ENCODE assay signal across 9 mouse cellular contexts in the genomic region with DNA sequence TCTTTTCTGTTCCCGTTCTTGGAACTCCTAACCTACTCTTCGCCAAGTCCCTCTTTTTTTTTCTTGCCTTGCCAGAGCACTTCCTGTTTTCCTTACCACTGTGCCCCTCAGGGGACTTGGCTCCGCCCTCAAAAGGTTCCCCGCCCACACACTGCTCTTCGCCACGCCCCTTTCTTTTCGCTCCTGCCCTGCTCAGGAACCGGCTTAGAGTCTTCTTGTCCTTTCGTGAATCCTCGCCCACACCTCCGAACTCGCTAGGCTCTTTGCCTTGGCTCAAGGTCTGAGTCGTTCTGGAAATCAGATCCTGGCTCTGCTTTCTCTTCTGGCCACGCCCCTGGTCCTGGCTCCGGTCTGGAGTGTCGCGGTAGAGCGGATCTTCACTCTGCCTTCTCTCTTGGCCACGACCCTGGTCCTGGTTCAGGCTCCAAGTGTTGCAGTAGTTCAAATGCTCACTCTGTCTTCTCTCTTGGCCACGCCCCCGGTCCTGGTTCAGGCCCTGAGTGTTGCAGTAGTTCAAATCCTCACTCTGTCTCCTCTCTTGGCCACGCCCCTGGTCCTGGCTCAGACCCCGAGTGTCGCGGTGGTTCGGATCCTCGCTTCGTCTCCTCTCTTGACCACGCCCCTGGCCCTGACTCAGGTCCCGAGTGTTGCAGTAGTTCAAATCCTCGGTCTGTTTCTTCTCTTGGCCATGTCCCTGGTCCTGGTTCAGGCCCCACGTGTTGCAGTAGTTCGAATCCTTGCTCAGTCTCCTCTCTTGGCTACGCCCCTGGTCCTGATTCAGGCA. TPM values are rescaled to one million over a fixed set of nuclear protein-coding genes. Genes with fewer than 3 reads are reported as not detected.
DNase-seq lines count a peak whose midpoint lies in the region; ATAC-seq and TF ChIP-seq lines count a peak whose summit lies in the region.
"Had no signal": no experiment of that assay in that cellular context is flagged by ENCODE, and none has a peak within 500 bp of the region (broad histone marks: within the 10 kb centered on the region; RNA-seq: fewer than 3 reads in every experiment).

No protein-coding gene starts in this region.

- H3K27me3 ChIP-seq in C2C12 (ENCODE audit: control insufficient read depth, insufficient read depth, insufficient read length), result no peaks in the 10 kb centered on the region
- H3K27me3 ChIP-seq in heart, embryonic 10.5 days (ENCODE audit: insufficient read depth, poor library complexity, severe bottlenecking), result peaks cover 21% of the 10 kb centered on the region
- H3K27me3 ChIP-seq in kidney, embryonic 15.5 days, result no peaks in the 10 kb centered on the region
- 0 out of 2 replicates have a peak, but pooled peaks cover 10% of the 10 kb centered on the region for H3K27me3 ChIP-seq in liver, embryonic 12.5 days (replicated peaks)
- H3K27me3 ChIP-seq in testis, adult 2 months (ENCODE audit: control insufficient read depth, insufficient read depth, low read length), result no peaks in the 10 kb centered on the region

- TF ChIP-seq CTCF in C2C12 (IDR thresholded peaks at IDR 0.05; ENCODE audit: control insufficient read depth, insufficient read depth, insufficient read length), result no peak
- no peak for TF ChIP-seq CTCF in embryonic fibroblast, embryonic 13.5 days (IDR thresholded peaks at IDR 0.05; ENCODE audit: borderline replicate concordance, insufficient read depth, low read length)
- no peak for TF ChIP-seq CTCF in testis, adult 2 months (IDR thresholded peaks at IDR 0.05; ENCODE audit: control insufficient read depth, insufficient read depth, insufficient replicate concordance, low read depth, low read length)

- no peaks in the 10 kb centered on the region for H3K4me1 ChIP-seq in embryonic fibroblast, embryonic 13.5 days (ENCODE audit: control insufficient read depth, insufficient read depth, low read length)
- peaks cover 14% of the 10 kb centered on the region for H3K4me1 ChIP-seq in heart, embryonic 10.5 days
- peaks cover 25% of the 10 kb centered on the region for H3K4me1 ChIP-seq in kidney, embryonic 15.5 days
- peaks cover 26% of the 10 kb centered on the region for H3K4me1 ChIP-seq in liver, embryonic 12.5 days
- peaks cover 17% of the 10 kb centered on the region for H3K4me1 ChIP-seq in testis, adult 2 months (ENCODE audit: control insufficient read depth, insufficient read depth, low read length)

- H3K9ac ChIP-seq in kidney, embryonic 15.5 days, result peak overlapping the region; percentile 17; the same call in 1 of the 2 replicates
- H3K9ac ChIP-seq in liver, embryonic 12.5 days, result no peak overlapping the region

- no peaks in the 10 kb centered on the region for H3K79me3 ChIP-seq in C2C12 (ENCODE audit: low read depth)

- WGBS in heart, embryonic 10.5 days, result 4% methylated on average over 34 of the region's 34 CpGs
- WGBS in kidney, embryonic 15.5 days, result 3% methylated on average over 34 of the region's 34 CpGs
- WGBS in liver, embryonic 12.5 days (ENCODE audit: insufficient replicate concordance), result 2% methylated on average over 34 of the region's 34 CpGs

- H3K4me2 ChIP-seq in kidney, embryonic 15.5 days, result peak overlapping the region; percentile 66
- peak overlapping the region; percentile 62 for H3K4me2 ChIP-seq in liver, embryonic 12.5 days

- DNase-seq in adrenal gland, postnatal 36 days, result peak; percentile 83 to 87
- peak; percentile 93 for DNase-seq in heart, embryonic 10.5 days (ENCODE audit: low spot score)
- peak; percentile 90 for DNase-seq in naive thymus-derived CD4-positive, alpha-beta T cell, adult 2 months (ENCODE audit: low read depth)

- H3ac ChIP-seq in C2C12 (ENCODE audit: control insufficient read depth, insufficient read length, low read depth), result peak overlapping the region; percentile 14

- peak; percentile 80 for ATAC-seq in kidney, embryonic 15.5 days (replicated peaks; ENCODE audit: low FRiP score)
- ATAC-seq in liver, embryonic 12.5 days, result peak; percentile 77

- peaks cover 5% of the 10 kb centered on the region; the same call in 1 of the 2 replicates for H3K9me3 ChIP-seq in heart, embryonic 10.5 days
- H3K9me3 ChIP-seq in kidney, embryonic 15.5 days (replicated peaks), result peaks cover 6% of the 10 kb centered on the region; the same call in 1 of the 2 replicates
- H3K9me3 ChIP-seq in liver, embryonic 12.5 days (replicated peaks), result peaks cover 4% of the 10 kb centered on the region; the same call in 1 of the 2 replicates

- no peak overlapping the region for H3K4me3 ChIP-seq in C2C12 (ENCODE audit: insufficient read depth, poor library complexity, severe bottlenecking)
- H3K4me3 ChIP-seq in embryonic fibroblast, embryonic 13.5 days (ENCODE audit: insufficient read depth, low read length), result peak overlapping the region; percentile 3
- H3K4me3 ChIP-seq in heart, embryonic 10.5 days, result peak overlapping the region; percentile 60
- H3K4me3 ChIP-seq in kidney, embryonic 15.5 days (replicated peaks), result peak overlapping the region; percentile 47
- H3K4me3 ChIP-seq in liver, embryonic 12.5 days, result peak overlapping the region; percentile 42
- H3K4me3 ChIP-seq in testis, adult 2 months (ENCODE audit: control insufficient read depth, low read depth, low read length), result peak overlapping the region; percentile 93

- no peaks in the 10 kb centered on the region for H3K36me3 ChIP-seq in C2C12 (ENCODE audit: control insufficient read depth, insufficient read depth)
- H3K36me3 ChIP-seq in heart, embryonic 10.5 days, result peaks cover under 1% of the 10 kb centered on the region; the same call in 1 of the 2 replicates
- H3K36me3 ChIP-seq in kidney, embryonic 15.5 days, result no peaks in the 10 kb centered on the region
- H3K36me3 ChIP-seq in liver, embryonic 12.5 days, result no peaks in the 10 kb centered on the region
- no peaks in the 10 kb centered on the region for H3K36me3 ChIP-seq in testis, adult 2 months (ENCODE audit: control insufficient read depth, insufficient read depth, low read length)

- peak; percentile 68 for TF ChIP-seq POLR2A in embryonic fibroblast, embryonic 13.5 days (IDR thresholded peaks at IDR 0.05; ENCODE audit: low read depth, low read length)
- TF ChIP-seq POLR2A in testis, adult 2 months (IDR thresholded peaks at IDR 0.05; ENCODE audit: control insufficient read depth, low read depth, low read length), result 0 out of 2 replicates have a peak, but pooled peaks have one; percentile 28

- peak overlapping the region; percentile 3 for H3K27ac ChIP-seq in embryonic fibroblast, embryonic 13.5 days (ENCODE audit: insufficient read depth, low read length)
- H3K27ac ChIP-seq in heart, embryonic 10.5 days, result peak overlapping the region; percentile 76
- H3K27ac ChIP-seq in kidney, embryonic 15.5 days, result peak overlapping the region; percentile 89
- peak overlapping the region; percentile 71 for H3K27ac ChIP-seq in liver, embryonic 12.5 days
- H3K27ac ChIP-seq in testis, adult 2 months (ENCODE audit: control insufficient read depth, insufficient read depth, low read depth, low read length), result peak overlapping the region; percentile 74

- H3K79me2 ChIP-seq in C2C12 (ENCODE audit: control insufficient read depth, insufficient read depth), result no peaks in the 10 kb centered on the region

TF ChIP-seq in C2C12, 6 proteins besides CTCF, POLR2A, EP300 and RAD21 (continues in another document):
- TF ChIP-seq MAX (IDR thresholded peaks at IDR 0.05), result no peak

RNA-seq across cellular contexts. Expression of a gene that starts 2.2 kb away (rescaled TPM):
- not detected for polyA plus RNA-seq in C2C12 (2012; fragmentation: generic; extraction: Trizol)
- under 1 TPM; 0.23 to 0.69 TPM for total RNA-seq in adrenal gland, postnatal 36 days (2021)
- polyA plus RNA-seq in embryonic fibroblast, embryonic 13.5 days (2011; ENCODE audit: insufficient read length, low read depth, missing spikeins), result 0.40 and 0.47 TPM in 2 replicates
- polyA plus RNA-seq in heart, embryonic 10.5 days (2016; fragmentation: Nextera tagmentation; extraction: Ambion mirVana), result 0.14 and 0.59 TPM in 2 replicates
- polyA plus RNA-seq in kidney, embryonic 15.5 days (2015; fragmentation: Nextera tagmentation; extraction: Ambion mirVana), result 0.96 and 1.1 TPM in 2 replicates
- 0.26 and 0.48 TPM in 2 replicates for polyA plus RNA-seq in liver, embryonic 12.5 days (2016; fragmentation: Nextera tagmentation; extraction: Ambion mirVana)
- 222 and 254 TPM in 2 replicates for polyA plus RNA-seq in testis, adult 2 months (2012; rRNA removed)

RNA-seq across cellular contexts. Expression of a gene that starts 20.7 kb away (rescaled TPM):
- polyA plus RNA-seq in C2C12 (2012; fragmentation: generic; extraction: Trizol), result 0.09 TPM
- total RNA-seq in adrenal gland, postnatal 36 days (2021), result 1 to 10 TPM; 1.6 to 2.6 TPM
- polyA plus RNA-seq in embryonic fibroblast, embryonic 13.5 days (2011; ENCODE audit: insufficient read length, low read depth, missing spikeins), result 1.4 and 2.7 TPM in 2 replicates
- 1.7 and 2.4 TPM in 2 replicates for polyA plus RNA-seq in heart, embryonic 10.5 days (2016; fragmentation: Nextera tagmentation; extraction: Ambion mirVana)
- 1.6 and 1.7 TPM in 2 replicates for polyA plus RNA-seq in kidney, embryonic 15.5 days (2015; fragmentation: Nextera tagmentation; extraction: Ambion mirVana)
- polyA plus RNA-seq in liver, embryonic 12.5 days (2016; fragmentation: Nextera tagmentation; extraction: Ambion mirVana), result 2.9 and 3.1 TPM in 2 replicates
- 4.8 and 5.8 TPM in 2 replicates for polyA plus RNA-seq in testis, adult 2 months (2012; rRNA removed)

RNA-seq across cellular contexts. Expression of a gene that starts 26.5 kb away (rescaled TPM):
- 140 TPM for polyA plus RNA-seq in C2C12 (2012; fragmentation: generic; extraction: Trizol)
- total RNA-seq in adrenal gland, postnatal 36 days (2021), result 10 to 100 TPM; 46.9 to 49.2 TPM
- 67.7 and 68.0 TPM in 2 replicates for polyA plus RNA-seq in embryonic fibroblast, embryonic 13.5 days (2011; ENCODE audit: insufficient read length, low read depth, missing spikeins)
- 126 and 131 TPM in 2 replicates for polyA plus RNA-seq in heart, embryonic 10.5 days (2016; fragmentation: Nextera tagmentation; extraction: Ambion mirVana)
- 122 and 123 TPM in 2 replicates for polyA plus RNA-seq in kidney, embryonic 15.5 days (2015; fragmentation: Nextera tagmentation; extraction: Ambion mirVana)
- polyA plus RNA-seq in liver, embryonic 12.5 days (2016; fragmentation: Nextera tagmentation; extraction: Ambion mirVana), result 59.2 and 64.3 TPM in 2 replicates
- 321 and 371 TPM in 2 replicates for polyA plus RNA-seq in testis, adult 2 months (2012; rRNA removed)

RNA-seq across cellular contexts. Expression of a gene that starts 31.1 kb away (rescaled TPM):
- 388 TPM for polyA plus RNA-seq in C2C12 (2012; fragmentation: generic; extraction: Trizol)
- total RNA-seq in adrenal gland, postnatal 36 days (2021), result 100 to 1,000 TPM; 188 to 194 TPM
- 374 and 478 TPM in 2 replicates for polyA plus RNA-seq in embryonic fibroblast, embryonic 13.5 days (2011; ENCODE audit: insufficient read length, low read depth, missing spikeins)
- 244 and 267 TPM in 2 replicates for polyA plus RNA-seq in heart, embryonic 10.5 days (2016; fragmentation: Nextera tagmentation; extraction: Ambion mirVana)
- 263 and 266 TPM in 2 replicates for polyA plus RNA-seq in kidney, embryonic 15.5 days (2015; fragmentation: Nextera tagmentation; extraction: Ambion mirVana)
- polyA plus RNA-seq in liver, embryonic 12.5 days (2016; fragmentation: Nextera tagmentation; extraction: Ambion mirVana), result 170 and 180 TPM in 2 replicates
- 362 and 383 TPM in 2 replicates for polyA plus RNA-seq in testis, adult 2 months (2012; rRNA removed)

RNA-seq across cellular contexts. Expression of a gene that starts 36.7 kb away (rescaled TPM):
- polyA plus RNA-seq in C2C12 (2012; fragmentation: generic; extraction: Trizol), result 72.9 TPM
- total RNA-seq in adrenal gland, postnatal 36 days (2021), result 1 to 10 TPM; 2.7 to 3.3 TPM
- 10.6 and 40.6 TPM in 2 replicates for polyA plus RNA-seq in embryonic fibroblast, embryonic 13.5 days (2011; ENCODE audit: insufficient read length, low read depth, missing spikeins)
- 8.2 and 9.7 TPM in 2 replicates for polyA plus RNA-seq in heart, embryonic 10.5 days (2016; fragmentation: Nextera tagmentation; extraction: Ambion mirVana)
- polyA plus RNA-seq in kidney, embryonic 15.5 days (2015; fragmentation: Nextera tagmentation; extraction: Ambion mirVana), result 7.6 and 11.2 TPM in 2 replicates
- 3.0 and 3.9 TPM in 2 replicates for polyA plus RNA-seq in liver, embryonic 12.5 days (2016; fragmentation: Nextera tagmentation; extraction: Ambion mirVana)
- polyA plus RNA-seq in testis, adult 2 months (2012; rRNA removed), result 0.15 and 0.29 TPM in 2 replicates
- total RNA-seq: layer of hippocampus, adult 18-20 months had no signal

Comparison
In these comparisons a context has a peak if more than half of its experiments do, and no peak if none do; other contexts are left out.
1. H3K27ac ChIP-seq: peak in every context shown above with its lines; median percentile 89 in kidney, embryonic 15.5 days; 76 in heart, embryonic 10.5 days; 74 in testis, adult 2 months; 71 in liver, embryonic 12.5 days; 3 in embryonic fibroblast, embryonic 13.5 days.
2. RNA of a gene that starts 2.2 kb away (polyA plus RNA-seq): 222 to 254 TPM in testis, adult 2 months; 0.96 to 1.1 TPM in kidney, embryonic 15.5 days, 0.14 to 0.59 TPM in heart, embryonic 10.5 days, 0.40 to 0.47 TPM in embryonic fibroblast, embryonic 13.5 days, 0.26 to 0.48 TPM in liver, embryonic 12.5 days and not detected in C2C12 (single experiment); every median in the first group is over 100 times any median in the second.
3. Peak in every context shown above with its lines, with median percentiles within 50 percentile points of each other: DNase-seq.